Mouse (Mus musculus): ENCODE data around the gene Dusp22. TPM values are rescaled to one million over a fixed set of nuclear protein-coding genes. Genes with fewer than 3 reads are reported as not detected.

The Dusp22 gene
- total RNA-seq, 1 experiment, result 6.9 TPM

DNA sequence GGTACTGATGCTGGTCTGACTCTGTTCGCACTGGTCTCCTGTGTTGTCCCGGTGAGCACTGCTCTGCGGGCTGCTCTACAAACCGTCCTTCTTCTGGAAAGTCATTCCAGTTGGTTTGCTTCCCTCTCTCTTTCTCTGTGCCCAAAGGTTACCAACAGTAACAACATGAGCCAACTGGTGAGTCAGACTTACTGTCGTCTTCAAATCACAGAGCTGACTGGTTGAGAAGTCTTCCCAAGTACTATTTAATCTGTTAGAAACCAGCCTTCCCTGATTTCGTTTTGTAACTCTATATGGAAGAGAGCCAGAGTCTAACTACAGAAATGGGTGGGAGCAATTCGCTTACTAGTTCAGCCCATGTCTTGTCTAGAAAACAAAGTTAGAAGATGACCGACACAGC lies 5.5 kb downstream of the Dusp22 start:
- no peak overlapping the region for H3K9ac ChIP-seq (ENCODE audit: insufficient read depth, low read depth, low read length, poor library complexity, severe bottlenecking)
- no peaks in the 10 kb centered on the region for H3K4me1 ChIP-seq (ENCODE audit: control insufficient read depth in 2 of 2, insufficient read depth in 2 of 2, low read length in 2 of 2, poor library complexity in 1 of 2)
- no peaks in the 10 kb centered on the region for H3K36me3 ChIP-seq (ENCODE audit: control insufficient read depth, insufficient read depth, low read length, poor library complexity, severe bottlenecking)
- no peak overlapping the region for H3K27ac ChIP-seq (ENCODE audit: insufficient read depth, low read depth, low read length, poor library complexity, severe bottlenecking)
- TF ChIP-seq ZC3H11A (IDR thresholded peaks at IDR 0.05; ENCODE audit: borderline replicate concordance, low read depth, low read length), result no peak
- no peak for TF ChIP-seq HCFC1 (IDR thresholded peaks at IDR 0.05; ENCODE audit: borderline replicate concordance, insufficient read depth, low read length)
- no peak for TF ChIP-seq CHD2 (IDR thresholded peaks at IDR 0.05; ENCODE audit: low read depth, low read length)
- TF ChIP-seq ZNF384 (IDR thresholded peaks at IDR 0.05; ENCODE audit: low read depth, low read length), result no peak
- TF ChIP-seq MAFK (IDR thresholded peaks at IDR 0.05; ENCODE audit: insufficient read depth, low read depth, low read length), result no peak
- no peak overlapping the region for H3K4me3 ChIP-seq (ENCODE audit: insufficient read depth in 1 of 2, low read depth in 1 of 2, low read length in 2 of 2, poor library complexity in 1 of 2, severe bottlenecking in 1 of 2)
- no peaks in the 10 kb centered on the region for H3K9me3 ChIP-seq (ENCODE audit: control insufficient read depth, insufficient read depth, low read depth, low read length)
- DNase-seq (ENCODE audit: low read depth, low spot score), result no peak
- in situ Hi-C loops (cut with MboI; ENCODE audit: low sequenced_read_pairs in 2 of 2, unreplicated experiment in 2 of 2), result no loop called here

GRCm38 (mm10) chr13:30666537-30666936 lies 6.7 kb downstream of the Dusp22 start:
- H3K9ac ChIP-seq (ENCODE audit: insufficient read depth, low read depth, low read length, poor library complexity, severe bottlenecking), result no peak overlapping the region
- H3K4me3 ChIP-seq (ENCODE audit: insufficient read depth in 1 of 2, low read depth in 1 of 2, low read length in 2 of 2, poor library complexity in 1 of 2, severe bottlenecking in 1 of 2), result no peak overlapping the region
- no peaks in the 10 kb centered on the region for H3K9me3 ChIP-seq (ENCODE audit: control insufficient read depth, insufficient read depth, low read depth, low read length)
- no peak for TF ChIP-seq ZNF384 (IDR thresholded peaks at IDR 0.05; ENCODE audit: low read depth, low read length)
- TF ChIP-seq ZC3H11A (IDR thresholded peaks at IDR 0.05; ENCODE audit: borderline replicate concordance, low read depth, low read length), result no peak
- no peak for TF ChIP-seq CHD2 (IDR thresholded peaks at IDR 0.05; ENCODE audit: low read depth, low read length)
- no peak for TF ChIP-seq MAFK (IDR thresholded peaks at IDR 0.05; ENCODE audit: insufficient read depth, low read depth, low read length)
- no peak for TF ChIP-seq HCFC1 (IDR thresholded peaks at IDR 0.05; ENCODE audit: borderline replicate concordance, insufficient read depth, low read length)
- DNase-seq (ENCODE audit: low read depth, low spot score), result no peak
- in situ Hi-C loops (cut with MboI; ENCODE audit: low sequenced_read_pairs in 2 of 2, unreplicated experiment in 2 of 2), result no loop called here
- H3K4me1 ChIP-seq (ENCODE audit: control insufficient read depth in 2 of 2, insufficient read depth in 2 of 2, low read length in 2 of 2, poor library complexity in 1 of 2), result no peaks in the 10 kb centered on the region
- no peak overlapping the region for H3K27ac ChIP-seq (ENCODE audit: insufficient read depth, low read depth, low read length, poor library complexity, severe bottlenecking)
- H3K36me3 ChIP-seq (ENCODE audit: control insufficient read depth, insufficient read depth, low read length, poor library complexity, severe bottlenecking), result no peaks in the 10 kb centered on the region

DNA sequence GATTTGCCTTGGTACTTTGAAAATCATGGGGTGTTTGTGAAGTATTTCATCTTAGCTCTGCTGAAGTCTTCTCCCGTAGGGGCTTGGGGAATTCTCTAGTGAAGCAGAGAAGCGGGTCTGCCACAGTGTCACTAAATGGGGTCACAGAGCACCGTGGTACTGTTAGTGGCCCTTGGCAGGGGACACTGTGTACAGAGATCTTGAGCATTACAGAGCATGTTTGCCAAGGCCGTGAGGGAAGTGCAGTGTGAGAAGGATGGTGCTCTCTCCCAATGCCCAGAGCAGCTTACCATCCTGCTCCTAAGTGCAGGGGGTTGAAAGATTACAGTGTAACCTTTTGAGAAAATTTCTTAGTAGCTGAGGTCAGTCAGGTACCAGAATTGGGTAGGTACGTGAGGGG lies 8.5 kb downstream of the Dusp22 start:
- in situ Hi-C loops (cut with MboI; ENCODE audit: low sequenced_read_pairs in 2 of 2, unreplicated experiment in 2 of 2), result no loop called here
- Histone ChIP-seq H3K9me3 (ENCODE audit: control insufficient read depth, insufficient read depth, low read depth, low read length) (no peaks in the 10 kb centered on the region), H3K27ac (ENCODE audit: insufficient read depth, low read depth, low read length, poor library complexity, severe bottlenecking) (no peak overlapping the region), H3K9ac (ENCODE audit: insufficient read depth, low read depth, low read length, poor library complexity, severe bottlenecking) (no peak overlapping the region), H3K4me1 (ENCODE audit: control insufficient read depth in 2 of 2, insufficient read depth in 2 of 2, low read length in 2 of 2, poor library complexity in 1 of 2) (no peaks in the 10 kb centered on the region), H3K36me3 (ENCODE audit: control insufficient read depth, insufficient read depth, low read length, poor library complexity, severe bottlenecking) (no peaks in the 10 kb centered on the region), H3K4me3 (ENCODE audit: insufficient read depth in 1 of 2, low read depth in 1 of 2, low read length in 2 of 2, poor library complexity in 1 of 2, severe bottlenecking in 1 of 2) (no peak overlapping the region)
- DNase-seq (ENCODE audit: low read depth, low spot score), result no peak
- TF ChIP-seq ZC3H11A (IDR thresholded peaks at IDR 0.05; ENCODE audit: borderline replicate concordance, low read depth, low read length) (no peak), CHD2 (IDR thresholded peaks at IDR 0.05; ENCODE audit: low read depth, low read length) (no peak), MAFK (IDR thresholded peaks at IDR 0.05; ENCODE audit: insufficient read depth, low read depth, low read length) (no peak), ZNF384 (IDR thresholded peaks at IDR 0.05; ENCODE audit: low read depth, low read length) (no peak), HCFC1 (IDR thresholded peaks at IDR 0.05; ENCODE audit: borderline replicate concordance, insufficient read depth, low read length) (no peak)

- H3K4me1 ChIP-seq (ENCODE audit: control insufficient read depth in 2 of 2, insufficient read depth in 2 of 2, low read length in 2 of 2, poor library complexity in 1 of 2), result no peaks in the 10 kb centered on the region
- H3K4me3 ChIP-seq (ENCODE audit: insufficient read depth in 1 of 2, low read depth in 1 of 2, low read length in 2 of 2, poor library complexity in 1 of 2, severe bottlenecking in 1 of 2), result no peak overlapping the region
- DNase-seq (ENCODE audit: low read depth, low spot score), result no peak
- H3K36me3 ChIP-seq (ENCODE audit: control insufficient read depth, insufficient read depth, low read length, poor library complexity, severe bottlenecking), result no peaks in the 10 kb centered on the region
- in situ Hi-C loops (cut with MboI; ENCODE audit: low sequenced_read_pairs in 2 of 2, unreplicated experiment in 2 of 2), result no loop called here
- H3K9ac ChIP-seq (ENCODE audit: insufficient read depth, low read depth, low read length, poor library complexity, severe bottlenecking), result no peak overlapping the region
- no peak overlapping the region for H3K27ac ChIP-seq (ENCODE audit: insufficient read depth, low read depth, low read length, poor library complexity, severe bottlenecking)
- TF ChIP-seq ZC3H11A (IDR thresholded peaks at IDR 0.05; ENCODE audit: borderline replicate concordance, low read depth, low read length), result no peak
- TF ChIP-seq MAFK (IDR thresholded peaks at IDR 0.05; ENCODE audit: insufficient read depth, low read depth, low read length), result no peak
- TF ChIP-seq CHD2 (IDR thresholded peaks at IDR 0.05; ENCODE audit: low read depth, low read length), result no peak
- TF ChIP-seq ZNF384 (IDR thresholded peaks at IDR 0.05; ENCODE audit: low read depth, low read length), result no peak
- no peak for TF ChIP-seq HCFC1 (IDR thresholded peaks at IDR 0.05; ENCODE audit: borderline replicate concordance, insufficient read depth, low read length)
- no peaks in the 10 kb centered on the region for H3K9me3 ChIP-seq (ENCODE audit: control insufficient read depth, insufficient read depth, low read depth, low read length)
Observed at GRCm38 (mm10) chr13:30669277-30669676, 9.5 kb downstream of the Dusp22 start.

GRCm38 (mm10) chr13:30673878-30674277 lies 14.1 kb downstream of the Dusp22 start:
- Histone ChIP-seq H3K9ac (ENCODE audit: insufficient read depth, low read depth, low read length, poor library complexity, severe bottlenecking) (no peak overlapping the region), H3K9me3 (ENCODE audit: control insufficient read depth, insufficient read depth, low read depth, low read length) (no peaks in the 10 kb centered on the region), H3K4me3 (ENCODE audit: insufficient read depth in 1 of 2, low read depth in 1 of 2, low read length in 2 of 2, poor library complexity in 1 of 2, severe bottlenecking in 1 of 2) (no peak overlapping the region), H3K36me3 (ENCODE audit: control insufficient read depth, insufficient read depth, low read length, poor library complexity, severe bottlenecking) (no peaks in the 10 kb centered on the region), H3K27ac (ENCODE audit: insufficient read depth, low read depth, low read length, poor library complexity, severe bottlenecking) (no peak overlapping the region), H3K4me1 (ENCODE audit: control insufficient read depth in 2 of 2, insufficient read depth in 2 of 2, low read length in 2 of 2, poor library complexity in 1 of 2) (no peaks in the 10 kb centered on the region)
- in situ Hi-C loops (cut with MboI; ENCODE audit: low sequenced_read_pairs in 2 of 2, unreplicated experiment in 2 of 2), result no loop called here
- DNase-seq (ENCODE audit: low read depth, low spot score), result no peak
- TF ChIP-seq ZNF384 (IDR thresholded peaks at IDR 0.05; ENCODE audit: low read depth, low read length), result no peak

All from ES-E14 (cell line).